Comparison of ENCODE assay signal across 8 mouse cellular contexts in genomic region chr1:180265399-180265798, GRCm38 (mm10). TPM values are rescaled to one million over a fixed set of nuclear protein-coding genes. Genes with fewer than 3 reads are reported as not detected.
DNase-seq lines count a peak whose midpoint lies in the region; ATAC-seq and TF ChIP-seq lines count a peak whose summit lies in the region.

No protein-coding gene starts in this region.

- H3K27me3 ChIP-seq in forebrain, embryonic 12.5 days = peaks cover 19% of the 10 kb centered on the region
- H3K27me3 ChIP-seq in intestine, postnatal 0 days (replicated peaks; ENCODE audit: control insufficient read depth, insufficient read depth, low read length) = no peaks in the 10 kb centered on the region
- H3K27me3 ChIP-seq in lung, embryonic 15.5 days = no peaks in the 10 kb centered on the region
- H3K27me3 ChIP-seq in stomach, postnatal 0 days (ENCODE audit: control insufficient read depth, insufficient read depth, low read length) = no peaks in the 10 kb centered on the region

- no peak overlapping the region for H3K27ac ChIP-seq in forebrain, embryonic 12.5 days
- H3K27ac ChIP-seq in intestine, postnatal 0 days (ENCODE audit: low read depth, low read length) = no peak overlapping the region
- H3K27ac ChIP-seq in lung, embryonic 15.5 days = no peak overlapping the region
- H3K27ac ChIP-seq in stomach, postnatal 0 days (replicated peaks) = no peak overlapping the region

- H3K9ac ChIP-seq in forebrain, embryonic 12.5 days = no peak overlapping the region
- H3K9ac ChIP-seq in intestine, postnatal 0 days (ENCODE audit: low read depth, low read length) = no peak overlapping the region
- H3K9ac ChIP-seq in lung, embryonic 15.5 days = 0 out of 2 replicates have a peak overlapping the region, but pooled peaks have one; percentile 10
- H3K9ac ChIP-seq in stomach, postnatal 0 days (ENCODE audit: low read length) = no peak overlapping the region

- no peak for TF ChIP-seq EP300 in stomach, postnatal 0 days (optimal IDR thresholded peaks at IDR 0.05)

- no peak for TF ChIP-seq CTCF in intestine, postnatal 0 days (IDR thresholded peaks at IDR 0.05; ENCODE audit: low read depth)
- TF ChIP-seq CTCF in stomach, postnatal 0 days (IDR thresholded peaks at IDR 0.05; ENCODE audit: low read depth) = no peak

- H3K4me3 ChIP-seq in forebrain, embryonic 12.5 days (replicated peaks) = no peak overlapping the region
- peak overlapping the region; percentile 21 for H3K4me3 ChIP-seq in intestine, postnatal 0 days (ENCODE audit: low read depth, low read length)
- peak overlapping the region; percentile 6 for H3K4me3 ChIP-seq in lung, embryonic 15.5 days
- H3K4me3 ChIP-seq in stomach, postnatal 0 days (ENCODE audit: low read depth, low read length) = no peak overlapping the region

- H3K4me1 ChIP-seq in forebrain, embryonic 12.5 days = peaks cover 2% of the 10 kb centered on the region; the same call in 1 of the 2 replicates
- 0 out of 2 replicates have a peak, but pooled peaks cover 2% of the 10 kb centered on the region for H3K4me1 ChIP-seq in intestine, postnatal 0 days (replicated peaks; ENCODE audit: control insufficient read depth, insufficient read depth, low read length)
- H3K4me1 ChIP-seq in lung, embryonic 15.5 days = peaks cover 27% of the 10 kb centered on the region
- no peaks in the 10 kb centered on the region for H3K4me1 ChIP-seq in stomach, postnatal 0 days (replicated peaks; ENCODE audit: control insufficient read depth, insufficient read depth)

- peak overlapping the region; percentile 19; the same call in 1 of the 2 replicates for H3K4me2 ChIP-seq in forebrain, embryonic 12.5 days
- peak overlapping the region; percentile 58 for H3K4me2 ChIP-seq in intestine, postnatal 0 days (replicated peaks; ENCODE audit: low read depth)
- H3K4me2 ChIP-seq in lung, embryonic 15.5 days = peak overlapping the region; percentile 48
- peak overlapping the region; percentile 25; the same call in 1 of the 2 replicates for H3K4me2 ChIP-seq in stomach, postnatal 0 days (replicated peaks; ENCODE audit: low read depth)

- no peaks in the 10 kb centered on the region for H3K9me3 ChIP-seq in forebrain, embryonic 12.5 days
- no peaks in the 10 kb centered on the region for H3K9me3 ChIP-seq in intestine, postnatal 0 days (ENCODE audit: control insufficient read depth)
- no peaks in the 10 kb centered on the region for H3K9me3 ChIP-seq in lung, embryonic 15.5 days
- H3K9me3 ChIP-seq in stomach, postnatal 0 days (ENCODE audit: control insufficient read depth, low read length) = no peaks in the 10 kb centered on the region

- H3K36me3 ChIP-seq in forebrain, embryonic 12.5 days (replicated peaks) = no peaks in the 10 kb centered on the region
- H3K36me3 ChIP-seq in intestine, postnatal 0 days (ENCODE audit: control insufficient read depth, insufficient read depth) = no peaks in the 10 kb centered on the region
- H3K36me3 ChIP-seq in lung, embryonic 15.5 days = no peaks in the 10 kb centered on the region
- no peaks in the 10 kb centered on the region for H3K36me3 ChIP-seq in stomach, postnatal 0 days (ENCODE audit: control insufficient read depth, insufficient read depth, low read length)

- ATAC-seq in forebrain, embryonic 12.5 days (ENCODE audit: low FRiP score) = 0 out of 2 replicates have a peak, but pooled peaks have one; percentile 52
- ATAC-seq in intestine, postnatal 0 days = peak; percentile 48; the same call in 1 of the 2 replicates
- no peak for ATAC-seq in lung, embryonic 15.5 days (ENCODE audit: borderline replicate concordance, extremely low read depth, low FRiP score, low TSS enrichment)
- no peak for ATAC-seq in stomach, postnatal 0 days (ENCODE audit: low FRiP score, low TSS enrichment)

- peak; percentile 78 for DNase-seq in CD4-positive, CD25-positive, alpha-beta regulatory T cell, adult 2 months (ENCODE audit: low read depth, low spot score)
- peak; percentile 39 for DNase-seq in R1 (ENCODE audit: low read depth, low spot score)
- peak; percentile 75 for DNase-seq in stomach, postnatal 0 days (ENCODE audit: low spot score)
- DNase-seq in left cerebral cortex, adult 9 months (ENCODE audit: low spot score in 2 of 2) = no peak
- no peak for DNase-seq in cerebellum, adult 9-11 months

- 16% methylated on average over 7 of the region's 7 CpGs for WGBS in forebrain, embryonic 12.5 days
- WGBS in intestine, postnatal 0 days = 9% methylated on average over 7 of the region's 7 CpGs
- WGBS in lung, embryonic 15.5 days = 9% methylated on average over 7 of the region's 7 CpGs
- WGBS in stomach, postnatal 0 days = 13% methylated on average over 7 of the region's 7 CpGs

RNA-seq across cellular contexts. Expression of gene Psen2, which starts 2.2 kb away (rescaled TPM):
- 6.4 and 7.9 TPM in 2 replicates for polyA plus RNA-seq in forebrain, embryonic 12.5 days (2016; fragmentation: Nextera tagmentation; extraction: Ambion mirVana)
- polyA plus RNA-seq in intestine, postnatal 0 days (2015; fragmentation: Nextera tagmentation; extraction: Ambion mirVana) = 12.3 and 14.8 TPM in 2 replicates
- 10.3 and 10.4 TPM in 2 replicates for polyA plus RNA-seq in lung, embryonic 15.5 days (2015; fragmentation: Nextera tagmentation; extraction: Ambion mirVana)
- polyA plus RNA-seq in stomach, postnatal 0 days (2015; fragmentation: Nextera tagmentation; extraction: Ambion mirVana) = 14.3 and 15.2 TPM in 2 replicates

Comparison
In these comparisons a context has a peak if more than half of its experiments do, and no peak if none do; other contexts are left out.
1. DNase-seq: peak in CD4-positive, CD25-positive, alpha-beta regulatory T cell, adult 2 months (single experiment), R1 (single experiment) and stomach, postnatal 0 days (single experiment); none in left cerebral cortex, adult 9 months (0 of 2) and cerebellum, adult 9-11 months (single experiment).
2. ATAC-seq: peak in forebrain, embryonic 12.5 days (single experiment) and intestine, postnatal 0 days (single experiment); none in lung, embryonic 15.5 days (single experiment) and stomach, postnatal 0 days (single experiment).
3. H3K4me3 ChIP-seq: peak in intestine, postnatal 0 days (single experiment) and lung, embryonic 15.5 days (single experiment); none in forebrain, embryonic 12.5 days (single experiment) and stomach, postnatal 0 days (single experiment).
4. Peak in every context shown above with its lines, with median percentiles within 50 percentile points of each other: H3K4me2 ChIP-seq.